Mouse (Mus musculus): ENCODE measurements around the gene Samd14. TPM values are rescaled to one million over a fixed set of nuclear protein-coding genes. Genes with fewer than 3 reads are reported as not detected.

Gene Samd14
- polyA plus RNA-seq, 1 experiment, result 3.2 TPM

GRCm38 (mm10) chr11:95075197-95076040 is 65.7 kb downstream of the Samd14 start:
- TF ChIP-seq CTCF (conservative IDR thresholded peaks at IDR 0.05; ENCODE audit: insufficient read depth, insufficient read length, low read depth, low read length), result no peak
- TF ChIP-seq POLR2A (IDR thresholded peaks at IDR 0.05; ENCODE audit: low read depth, low read length), result no peak
- peak; percentile 40 for DNase-seq
- H3K36me3 ChIP-seq (ENCODE audit: control insufficient read depth, insufficient read depth, low read length), result no peaks in the 10 kb centered on the region
- H3K27ac ChIP-seq (ENCODE audit: insufficient read depth, low read depth, low read length), result peak overlapping the region; percentile 94
- 5% methylated on average over 19 of the region's 19 CpGs for WGBS
- H3K27me3 ChIP-seq (replicated peaks; ENCODE audit: control insufficient read depth, insufficient read depth, low read length), result no peaks in the 10 kb centered on the region
- H3K4me3 ChIP-seq (ENCODE audit: insufficient read depth, low read depth, low read length), result peak overlapping the region; percentile 84
- H3K4me1 ChIP-seq (ENCODE audit: control insufficient read depth, insufficient read depth, low read length), result peaks cover 32% of the 10 kb centered on the region

Other genes starting within 250 kb of the Samd14 start
- not detected in 2 replicates for gene Tmem92, start 227.2 kb upstream of the Samd14 start, polyA plus RNA-seq (2012; rRNA removed)
- 25.3 and 29.6 TPM in 2 replicates for gene Col1a1, start 73.7 kb upstream of the Samd14 start, polyA plus RNA-seq (2012; rRNA removed)
- gene Hils1, start 42.3 kb upstream of the Samd14 start, polyA plus RNA-seq (2012; rRNA removed), result 0.56 TPM in 1 of 2 replicates, not detected in the other
- gene Sgca, start 33.6 kb upstream of the Samd14 start, polyA plus RNA-seq (2012; rRNA removed), result 5.0 and 23.9 TPM in 2 replicates
- gene Ppp1r9b, start 18.8 kb upstream of the Samd14 start, polyA plus RNA-seq (2012; rRNA removed), result 24.1 and 29.9 TPM in 2 replicates
- 430 and 469 TPM in 2 replicates for gene Pdk2, start 31.5 kb downstream of the Samd14 start, polyA plus RNA-seq (2012; rRNA removed)
- 48.2 and 55.4 TPM in 2 replicates for gene Itga3, start 66.9 kb downstream of the Samd14 start, polyA plus RNA-seq (2012; rRNA removed)
- gene Dlx3, start 110.2 kb downstream of the Samd14 start, polyA plus RNA-seq (2012; rRNA removed), result 0.05 and 0.10 TPM in 2 replicates
- gene Dlx4, start 136.4 kb downstream of the Samd14 start, polyA plus RNA-seq (2012; rRNA removed), result 0.07 TPM in 1 of 2 replicates, not detected in the other